Mouse (Mus musculus): ENCODE measurements at regions not wholly inside any gene's neighbourhood (a gene's known extent, or its start where the extent isn't known, plus 50 kb on each side); places are given as distances from the start of the nearest gene placed in this dataset.

DNA sequence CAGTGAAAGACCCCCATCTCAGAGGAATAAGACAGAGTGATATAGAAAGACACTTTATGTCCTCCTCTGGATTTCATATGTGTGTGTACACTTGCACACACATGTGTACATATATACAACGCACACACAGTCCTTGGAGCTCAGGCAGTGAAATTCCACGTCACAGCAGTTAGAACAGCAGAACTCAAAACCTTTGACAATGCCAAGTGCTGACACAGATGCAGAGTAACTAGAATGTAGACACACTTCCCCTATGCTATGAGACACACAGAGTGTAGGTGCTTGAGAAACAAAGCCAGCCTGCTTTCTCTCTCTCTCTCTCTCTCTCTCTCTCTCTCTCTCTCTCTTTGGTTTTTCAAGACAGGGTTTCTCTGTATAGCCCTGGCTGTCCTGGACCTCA, 92.7 kb downstream of the Zfp36l2 start:
- TF ChIP-seq CTCF (IDR thresholded peaks at IDR 0.05; ENCODE audit: control insufficient read depth, insufficient read depth, low read length) (no peak), POLR2A (IDR thresholded peaks at IDR 0.05; ENCODE audit: borderline replicate concordance, control insufficient read depth, low read depth, low read length) (no peak)
